Mouse (Mus musculus) liver, adult (tissue): Measurements from ENCODE around the gene Dcaf15.

Experiments
- GATA4 ChIP-seq: IDR thresholded peaks from 2 replicates; pipeline ENCODE4 v1.6.1; 2014; ENCODE audit warnings: mild to moderate bottlenecking, low read length; ENCODE audit not compliant: insufficient replicate concordance

Gene Dcaf15

GRCm38 (mm10) chr8:84076412-84076811 is 28.2 kb downstream of the Dcaf15 start:
- no peak for TF ChIP-seq GATA4

- TF ChIP-seq GATA4 = no peak
Measured at GRCm38 (mm10) chr8:84073230-84073976, 31.2 kb downstream of the Dcaf15 start.

GRCm38 (mm10) chr8:84072321-84072720 is 32.2 kb downstream of the Dcaf15 start:
- TF ChIP-seq GATA4 = no peak

GRCm38 (mm10) chr8:84071921-84072320 is 32.6 kb downstream of the Dcaf15 start:
- TF ChIP-seq GATA4 = no peak

- TF ChIP-seq GATA4 = no peak
Measured at GRCm38 (mm10) chr8:84070667-84071066, 33.9 kb downstream of the Dcaf15 start.

- TF ChIP-seq GATA4 = no peak
Measured at GRCm38 (mm10) chr8:84070241-84070640, 34.3 kb downstream of the Dcaf15 start.

GRCm38 (mm10) chr8:84069750-84070149 is 34.8 kb downstream of the Dcaf15 start:
- no peak for TF ChIP-seq GATA4

GRCm38 (mm10) chr8:84069169-84069568 is 35.4 kb downstream of the Dcaf15 start:
- no peak for TF ChIP-seq GATA4

GRCm38 (mm10) chr8:84068316-84069035 is 36.1 kb downstream of the Dcaf15 start:
- TF ChIP-seq GATA4 = no peak

- TF ChIP-seq GATA4 = no peak
Measured at GRCm38 (mm10) chr8:84067911-84068310, 36.7 kb downstream of the Dcaf15 start.

- no peak for TF ChIP-seq GATA4
Measured at GRCm38 (mm10) chr8:84067047-84067573, 37.5 kb downstream of the Dcaf15 start.

GRCm38 (mm10) chr8:84066291-84066930 is 38.2 kb downstream of the Dcaf15 start, which contains the start of gene Rfx1:
Gene Rfx1 (plus strand): TSS chr8:84066834.
- TF ChIP-seq GATA4 = peak; percentile 11; the same call in 1 of the 2 replicates

- no peak for TF ChIP-seq GATA4
Measured at GRCm38 (mm10) chr8:84065457-84066072, 39.0 kb downstream of the Dcaf15 start.

GRCm38 (mm10) chr8:84065037-84065436 is 39.5 kb downstream of the Dcaf15 start, which contains the start of gene Gm10643:
Gene Gm10643 (minus strand): TSS chr8:84065137.
- TF ChIP-seq GATA4 = no peak
